Mouse (Mus musculus) MEL-GATA-1-ER (cell line): ENCODE data around the gene Mc1r.
A peak's percentile ranks its signal among the peaks of the same experiment; 100 is the strongest.
"Not testable (repeated sequence)": the region's sequence is repeated elsewhere in the genome, so short reads cannot be mapped to it uniquely, and the experiment has no call there.

Source experiments
- DNase-seq: peaks from one replicate; pipeline ENCODE4 v3.0.0-alpha.2; 2012; ENCODE audit warnings: low read depth; ENCODE audit errors: extremely low read depth

Mc1r gene

GRCm38 (mm10) chr8:123411246-123411645 is 4.3 kb downstream of the Mc1r start, which contains the start of gene Tubb3:
Gene Tubb3 (plus strand): TSS chr8:123411424.
- no peak for DNase-seq

- DNase-seq = no peak
Observed at GRCm38 (mm10) chr8:123411781-123412327, 4.9 kb downstream of the Mc1r start.

- DNase-seq = peak; percentile 62
Observed at GRCm38 (mm10) chr8:123412560-123413170, 5.8 kb downstream of the Mc1r start.

- no peak for DNase-seq
Observed at GRCm38 (mm10) chr8:123414255-123414654, 7.3 kb downstream of the Mc1r start.

- not testable (repeated sequence) for DNase-seq
Observed at GRCm38 (mm10) chr8:123414997-123415696, 8.2 kb downstream of the Mc1r start.

- peak; percentile 63 for DNase-seq
Observed at GRCm38 (mm10) chr8:123415967-123416943, 9.3 kb downstream of the Mc1r start.

GRCm38 (mm10) chr8:123416944-123417555 is 10.1 kb downstream of the Mc1r start:
- no peak for DNase-seq

GRCm38 (mm10) chr8:123419711-123420110 is 12.8 kb downstream of the Mc1r start:
- DNase-seq = peak; percentile 74

GRCm38 (mm10) chr8:123420525-123421281 is 13.8 kb downstream of the Mc1r start:
- no peak for DNase-seq

GRCm38 (mm10) chr8:123421325-123421724 is 14.4 kb downstream of the Mc1r start:
- no peak for DNase-seq

GRCm38 (mm10) chr8:123422056-123422780 is 15.3 kb downstream of the Mc1r start:
- DNase-seq = no peak

GRCm38 (mm10) chr8:123422781-123423159 is 15.9 kb downstream of the Mc1r start:
- DNase-seq = no peak

GRCm38 (mm10) chr8:123423441-123423840 is 16.5 kb downstream of the Mc1r start, which contains the start of gene Def8:
Gene Def8 (plus strand): TSS chr8:123423527.
- no peak for DNase-seq

GRCm38 (mm10) chr8:123426511-123427509 is 19.9 kb downstream of the Mc1r start:
- DNase-seq = no peak

GRCm38 (mm10) chr8:123427639-123428275 is 20.9 kb downstream of the Mc1r start:
- DNase-seq = no peak

- DNase-seq = no peak
Observed at GRCm38 (mm10) chr8:123428343-123428893, 21.5 kb downstream of the Mc1r start.

GRCm38 (mm10) chr8:123428939-123429721 is 22.2 kb downstream of the Mc1r start:
- DNase-seq = no peak
